Mouse (Mus musculus) ES-CJ7 (cell line): Measurements from ENCODE around the gene Susd4.

Experiments
- DNase-seq: peaks from one replicate; pipeline ENCODE4 v3.0.0; 2011; ENCODE audit warnings: low read depth, low spot score

Gene Susd4

GRCm38 (mm10) chr1:182763716-182764461 lies at the start of gene Susd4:
TSS of gene Susd4 (plus strand) at chr1:182763860.
- peak; percentile 86 for DNase-seq

- DNase-seq = no peak
Observed at GRCm38 (mm10) chr1:182714236-182714935, 49.3 kb upstream of the Susd4 start.

GRCm38 (mm10) chr1:182727541-182727940 lies 36.1 kb upstream of the Susd4 start:
- no peak for DNase-seq

- no peak for DNase-seq
Observed at GRCm38 (mm10) chr1:182729002-182729401, 34.7 kb upstream of the Susd4 start.

- no peak for DNase-seq
Observed at GRCm38 (mm10) chr1:182732695-182733094, 31.0 kb upstream of the Susd4 start.

GRCm38 (mm10) chr1:182735891-182736290 lies 27.8 kb upstream of the Susd4 start:
- DNase-seq = no peak

- no peak for DNase-seq
Observed at GRCm38 (mm10) chr1:182747081-182747480, 16.6 kb upstream of the Susd4 start.

- peak; percentile 32 for DNase-seq
Observed at GRCm38 (mm10) chr1:182747834-182748233, 15.8 kb upstream of the Susd4 start.

GRCm38 (mm10) chr1:182749080-182749479 lies 14.6 kb upstream of the Susd4 start, which contains the start of gene Ccdc185:
TSS of gene Ccdc185 (minus strand) at chr1:182749180.
- DNase-seq = no peak

- no peak for DNase-seq
Observed at GRCm38 (mm10) chr1:182751301-182751700, 12.4 kb upstream of the Susd4 start.

GRCm38 (mm10) chr1:182753694-182754093 lies 10.0 kb upstream of the Susd4 start:
- no peak for DNase-seq

GRCm38 (mm10) chr1:182754865-182755264 lies 8.8 kb upstream of the Susd4 start:
- no peak for DNase-seq

GRCm38 (mm10) chr1:182758783-182759182 lies 4.9 kb upstream of the Susd4 start:
- no peak for DNase-seq

- no peak for DNase-seq
Observed at GRCm38 (mm10) chr1:182763191-182763715, 407 bp upstream of the Susd4 start.

GRCm38 (mm10) chr1:182764541-182765281 lies 1.1 kb downstream of the Susd4 start:
- DNase-seq = peak; percentile 49

- no peak for DNase-seq
Observed at GRCm38 (mm10) chr1:182775576-182775975, 11.9 kb downstream of the Susd4 start.

- DNase-seq = no peak
Observed at GRCm38 (mm10) chr1:182776749-182777410, 13.2 kb downstream of the Susd4 start.

GRCm38 (mm10) chr1:182778225-182778624 lies 14.6 kb downstream of the Susd4 start:
- no peak for DNase-seq

- no peak for DNase-seq
Observed at GRCm38 (mm10) chr1:182779024-182779520, 15.4 kb downstream of the Susd4 start.

GRCm38 (mm10) chr1:182783774-182784173 lies 20.1 kb downstream of the Susd4 start:
- no peak for DNase-seq

- no peak for DNase-seq
Observed at GRCm38 (mm10) chr1:182784784-182785183, 21.1 kb downstream of the Susd4 start.
